Mouse (Mus musculus) right cerebral cortex, postnatal 36 days (tissue): ENCODE measurements around the gene Zfp977.
"Not testable (repeated sequence)": the region's sequence is repeated elsewhere in the genome, so short reads cannot be mapped to it uniquely, and the experiment has no call there.

ENCODE experiments used
- DNase-seq, 2 experiments: peaks; one replicate each; pipeline ENCODE4 v3.0.0; 2022; ENCODE audit warnings: low spot score in 2 of 2, mixed read lengths in 1 of 2

The Zfp977 gene

GRCm38 (mm10) chr7:42592413-42592812, at the start of gene Zfp977:
Gene Zfp977, minus strand, starts transcription at chr7:42592547.
- not testable (repeated sequence) for DNase-seq

- not testable (repeated sequence) for DNase-seq
Measured at GRCm38 (mm10) chr7:42631031-42631430, 38.7 kb upstream of the Zfp977 start.

GRCm38 (mm10) chr7:42595666-42596065, 3.3 kb upstream of the Zfp977 start:
- not testable (repeated sequence) for DNase-seq

- DNase-seq: not testable (repeated sequence)
Measured at GRCm38 (mm10) chr7:42591311-42591710, 1.0 kb downstream of the Zfp977 start.

GRCm38 (mm10) chr7:42578488-42578887, 13.9 kb downstream of the Zfp977 start, which contains the start of gene Gm21028:
Gene Gm21028, minus strand, starts transcription at chr7:42578588.
- no peak for DNase-seq

- no peak for DNase-seq
Measured at GRCm38 (mm10) chr7:42551766-42552165, 40.6 kb downstream of the Zfp977 start.
